Mouse (Mus musculus) cerebellum, adult 2 months (tissue): ENCODE results near the gene Limd1.

Experiments used
- CTCF ChIP-seq: fragments of 200-500 bp; IDR thresholded peaks from 2 replicates; pipeline ENCODE4 v1.5.1; 2011; ENCODE audit warnings: low read depth, mild to moderate bottlenecking, control low read depth, low read length, moderate library complexity, borderline replicate concordance; ENCODE audit not compliant: insufficient read depth
- POLR2A ChIP-seq: fragments of 200-500 bp; IDR thresholded peaks from 2 replicates; pipeline ENCODE4 v1.6.1; 2011; ENCODE audit warnings: low read length, control low read depth, borderline replicate concordance; ENCODE audit not compliant: insufficient read depth

DNA sequence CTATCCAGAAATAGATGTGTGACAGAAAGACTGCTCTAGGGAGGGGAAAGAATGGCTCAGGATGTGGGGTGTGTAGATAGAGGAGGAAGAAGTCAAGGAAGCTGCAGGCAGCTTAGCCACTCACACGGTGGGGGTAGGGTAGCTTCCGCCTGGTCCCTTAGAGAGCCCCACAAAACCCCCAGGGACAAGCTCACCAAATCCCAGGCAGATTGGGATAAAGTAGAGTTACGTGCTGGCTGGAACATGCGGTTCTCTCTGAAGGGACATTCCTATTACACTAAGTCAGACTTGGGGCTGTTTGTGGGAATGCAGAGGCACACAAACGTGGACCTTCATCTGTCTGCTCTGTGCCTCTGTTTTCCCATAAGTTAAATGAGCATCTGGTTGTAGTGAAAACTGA is 12.4 kb downstream of the Limd1 start:
- no peak for TF ChIP-seq CTCF
- no peak for TF ChIP-seq POLR2A
